Mouse (Mus musculus) heart, postnatal 4 days (tissue): ENCODE measurements around the gene Sirpb1b. TPM values are rescaled to one million over a fixed set of nuclear protein-coding genes. Genes with fewer than 3 reads are reported as not detected.
"Not testable (repeated sequence)": the region's sequence is repeated elsewhere in the genome, so short reads cannot be mapped to it uniquely, and the experiment has no call there.

Experiments used
- DNase-seq: peaks from one replicate; pipeline ENCODE4 v3.0.0; 2021
- total RNA-seq, 2 experiments: library from RNA; stranded (reverse); gene quantifications; 2 replicates each; pipeline ENCODE4 v1.2.3; 2021

Sirpb1b gene
- under 1 TPM in 1 of 2 experiments, not detected in 1; 0.19 TPM for total RNA-seq

DNA sequence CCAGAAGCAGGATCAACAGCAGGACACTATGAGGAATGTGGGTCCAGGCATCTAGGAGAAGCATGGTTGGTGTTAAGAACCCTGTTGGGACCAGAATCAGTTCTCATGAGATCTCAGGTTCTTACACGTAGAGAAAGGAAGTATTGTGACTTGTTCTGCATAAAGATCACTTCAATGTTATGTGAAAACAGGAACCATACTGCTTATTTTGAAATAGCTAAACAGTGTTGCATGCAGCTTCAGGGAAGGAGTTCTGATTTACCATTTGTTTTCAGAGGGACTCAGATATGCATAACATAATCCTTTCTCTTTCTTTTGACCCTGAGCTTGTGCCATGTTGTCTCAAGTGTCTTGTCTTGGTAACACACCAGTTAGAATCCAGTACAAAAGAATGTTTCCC, at the start of gene Sirpb1b:
Gene Sirpb1b (minus strand): TSS at position 179 of the 400 bp plus-strand sequence.
- DNase-seq: not testable (repeated sequence)

DNA sequence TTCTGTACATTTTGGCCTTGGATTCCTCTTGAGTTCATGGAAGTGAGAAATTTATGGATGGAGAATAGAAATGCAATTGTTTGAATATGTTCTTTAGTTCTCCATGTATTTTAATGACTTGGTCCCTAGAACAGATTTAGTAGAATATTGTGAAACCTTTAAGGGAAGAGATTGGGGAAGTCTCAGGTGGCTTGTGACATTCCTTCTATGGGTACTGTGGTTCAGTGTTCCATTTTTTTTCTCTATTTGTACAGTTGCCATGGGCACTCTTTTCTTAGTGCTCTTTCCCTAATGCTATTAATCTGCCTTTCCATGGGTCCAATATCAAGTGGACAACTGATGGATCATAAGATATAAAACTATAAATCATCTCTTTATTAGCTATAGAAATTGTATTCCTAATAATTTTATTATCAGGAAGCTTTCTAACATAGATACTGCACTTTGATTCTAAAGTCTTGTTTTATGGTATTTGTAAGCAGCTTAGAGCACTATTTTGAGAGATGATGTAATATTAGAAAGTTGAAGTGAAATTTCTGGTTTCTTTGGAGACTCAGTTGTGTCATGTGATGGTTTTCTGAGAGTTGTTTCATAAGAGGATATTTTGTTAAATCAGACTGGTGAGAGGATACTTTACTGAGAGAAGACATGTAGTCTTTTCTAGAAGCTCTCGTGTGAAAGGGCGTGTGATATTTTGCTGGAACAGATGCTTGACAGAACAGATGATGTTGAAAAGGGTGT, 15.7 kb upstream of the Sirpb1b start:
- DNase-seq: not testable (repeated sequence)

GRCm38 (mm10) chr3:15586665-15587064, 11.8 kb upstream of the Sirpb1b start:
- not testable (repeated sequence) for DNase-seq

DNA sequence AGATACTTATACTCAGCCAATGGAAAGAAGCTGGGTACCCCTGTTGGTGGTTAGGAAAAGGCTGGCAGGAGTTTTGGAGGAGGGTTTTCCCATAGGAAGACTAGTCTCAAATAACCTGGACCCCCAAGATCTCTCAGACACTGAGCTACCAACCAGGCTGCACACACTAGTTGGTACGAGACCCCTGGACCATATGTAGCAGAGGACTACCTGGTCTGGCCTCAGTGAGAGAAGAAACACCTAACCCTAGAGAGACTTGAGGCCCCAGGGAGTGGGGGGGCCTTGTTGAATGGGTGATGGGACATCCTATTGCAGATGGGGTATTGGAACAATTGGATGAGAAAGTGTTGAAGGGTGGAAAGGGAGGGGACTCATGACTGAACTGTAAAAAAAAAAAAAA, 8.6 kb upstream of the Sirpb1b start:
- DNase-seq: no peak

DNA sequence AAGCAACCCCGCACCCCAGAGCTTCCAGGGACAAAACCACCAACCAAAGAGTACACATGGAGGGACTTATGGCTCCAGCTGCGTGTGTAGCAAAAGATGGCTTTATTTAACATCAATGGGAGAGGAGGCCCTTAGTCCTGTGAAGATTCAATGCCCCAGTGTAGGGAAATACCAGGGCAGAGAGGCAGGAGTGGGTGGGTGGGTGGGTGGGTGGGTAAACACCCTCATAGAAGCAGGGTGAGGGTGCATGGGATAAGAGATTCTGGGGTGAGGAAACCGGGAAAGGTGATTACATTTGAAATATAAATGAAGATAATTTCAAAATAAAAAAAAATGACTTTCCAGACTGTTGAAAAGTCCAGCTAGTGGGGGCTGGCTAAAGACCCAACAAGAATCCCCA, 8.1 kb upstream of the Sirpb1b start:
- not testable (repeated sequence) for DNase-seq

DNA sequence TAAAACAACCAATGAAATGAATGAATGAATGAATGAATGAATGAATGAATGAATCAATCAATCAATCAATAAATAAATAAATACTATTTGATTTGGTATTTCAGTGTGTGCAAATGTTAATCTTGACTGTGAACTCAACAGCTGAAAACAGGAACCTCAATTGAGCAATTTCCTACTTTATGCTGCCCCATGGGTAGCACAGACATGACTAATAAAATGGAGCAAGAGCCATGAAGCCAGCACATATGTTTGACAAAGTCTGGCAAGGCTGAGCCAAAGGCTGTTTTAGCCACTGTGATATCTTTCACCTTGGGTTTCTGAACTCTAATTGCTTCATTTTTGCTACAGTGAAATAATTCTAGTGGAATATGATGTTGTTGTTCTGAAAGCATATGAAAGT, 1.6 kb upstream of the Sirpb1b start:
- not testable (repeated sequence) for DNase-seq

GRCm38 (mm10) chr3:15528589-15528988, 46.3 kb downstream of the Sirpb1b start:
- no peak for DNase-seq

DNA sequence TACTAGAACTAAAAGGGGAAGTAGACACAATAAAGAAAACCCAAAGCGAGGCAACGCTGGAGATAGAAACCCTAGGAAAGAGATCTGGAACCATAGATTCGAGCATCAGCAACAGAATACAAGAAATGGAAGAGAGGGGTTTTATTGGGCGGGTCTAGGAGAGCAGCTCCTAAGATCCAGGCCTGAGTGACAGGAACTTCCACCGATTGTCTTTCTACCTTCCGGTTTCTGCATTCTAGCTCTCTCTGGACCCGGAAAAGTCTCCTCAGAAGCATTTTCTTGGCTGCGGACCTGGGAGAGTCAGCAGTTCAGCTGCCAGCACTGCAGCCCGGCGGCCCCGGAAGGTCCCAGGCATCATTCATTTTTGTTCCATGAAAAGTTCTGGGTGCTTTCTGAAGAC, 61.3 kb downstream of the Sirpb1b start:
- not testable (repeated sequence) for DNase-seq

- DNase-seq: not testable (repeated sequence)
Observed at GRCm38 (mm10) chr3:15507792-15508321, 67.0 kb downstream of the Sirpb1b start.

DNA sequence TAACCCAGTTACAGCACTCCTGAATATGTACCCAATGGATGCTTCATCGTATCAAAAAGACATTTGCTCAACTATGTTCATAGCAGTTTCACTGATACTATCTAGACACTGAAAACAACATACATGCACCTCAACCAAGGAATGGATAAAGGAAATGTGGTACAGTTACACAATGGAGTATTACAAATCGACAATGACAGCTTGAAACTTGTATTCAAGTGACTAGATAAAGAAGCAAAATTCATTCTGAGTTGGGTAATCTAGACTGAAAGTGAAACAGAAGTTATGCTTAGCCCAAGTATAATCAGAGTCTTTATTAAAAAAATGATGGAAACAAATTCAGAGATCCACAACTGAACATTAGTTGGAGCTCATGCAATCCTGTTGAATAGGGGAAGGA, 100.0 kb downstream of the Sirpb1b start:
- DNase-seq: not testable (repeated sequence)

DNA sequence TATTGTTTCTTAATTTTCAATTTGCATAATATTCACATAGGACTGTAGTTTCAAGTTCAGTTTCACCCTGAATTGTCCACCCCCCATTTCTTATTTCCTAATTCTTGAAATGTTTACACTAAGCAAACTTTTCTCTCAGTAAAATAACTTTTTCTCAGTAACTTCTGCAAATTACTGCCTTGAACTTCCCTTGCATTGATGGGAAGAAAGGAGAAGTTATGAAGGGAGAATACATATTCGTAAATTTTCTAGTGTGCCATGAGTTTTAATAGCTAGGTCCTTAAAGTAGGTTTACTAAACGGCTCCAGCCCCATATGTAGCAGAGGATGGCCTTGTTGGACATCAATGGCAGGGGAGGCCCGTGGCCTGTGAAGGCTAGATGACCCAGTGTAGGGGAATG, 104.7 kb downstream of the Sirpb1b start:
- not testable (repeated sequence) for DNase-seq

Other genes starting within 250 kb of the Sirpb1b start
- not detected for gene Gm9733, start 242.8 kb downstream of the Sirpb1b start, total RNA-seq
- not detected for gene Sirpb1a, start 148.5 kb downstream of the Sirpb1b start, total RNA-seq